Mouse (Mus musculus): ENCODE measurements around the gene Cpne9.
A peak's percentile ranks its signal among the peaks of the same experiment; 100 is the strongest.

- TF ChIP-seq CTCF (IDR thresholded peaks at IDR 0.05; ENCODE audit: low read depth) (no peak), EP300 (IDR thresholded peaks at IDR 0.05; ENCODE audit: low read depth) (peak; percentile 47; the same call in 1 of the 2 replicates)
These were observed 24.3 kb downstream of the Cpne9 start for GRCm38 (mm10) chr6:113306322-113306985.

All from liver, embryonic 14.5 days (tissue).